Mouse (Mus musculus) thymus, postnatal 14 days (tissue): ENCODE measurements around the gene Frmd4a.

Experiments
- DNase-seq: peaks from one replicate; pipeline ENCODE4 v3.0.0; 2021

Frmd4a gene

GRCm38 (mm10) chr2:4400771-4401596, 383.5 kb downstream of the Frmd4a start:
- peak; percentile 22 for DNase-seq

- no peak for DNase-seq
Observed at GRCm38 (mm10) chr2:4401597-4402581, 384.4 kb downstream of the Frmd4a start.

GRCm38 (mm10) chr2:4406977-4407376, 389.5 kb downstream of the Frmd4a start:
- DNase-seq = no peak

GRCm38 (mm10) chr2:4409810-4410433, 392.4 kb downstream of the Frmd4a start:
- DNase-seq = no peak

- no peak for DNase-seq
Observed at GRCm38 (mm10) chr2:4412870-4413595, 395.5 kb downstream of the Frmd4a start.

- DNase-seq = no peak
Observed at GRCm38 (mm10) chr2:4413596-4414335, 396.2 kb downstream of the Frmd4a start.

GRCm38 (mm10) chr2:4420679-4421312, 403.3 kb downstream of the Frmd4a start:
- DNase-seq = no peak

GRCm38 (mm10) chr2:4421757-4422156, 404.2 kb downstream of the Frmd4a start:
- no peak for DNase-seq

GRCm38 (mm10) chr2:4423896-4424295, 406.4 kb downstream of the Frmd4a start:
- no peak for DNase-seq

- DNase-seq = no peak
Observed at GRCm38 (mm10) chr2:4428407-4428855, 410.9 kb downstream of the Frmd4a start.

GRCm38 (mm10) chr2:4433119-4433518, 415.6 kb downstream of the Frmd4a start:
- DNase-seq = no peak

- no peak for DNase-seq
Observed at GRCm38 (mm10) chr2:4435051-4435450, 417.5 kb downstream of the Frmd4a start.

- no peak for DNase-seq
Observed at GRCm38 (mm10) chr2:4436361-4437231, 419.1 kb downstream of the Frmd4a start.

- DNase-seq = no peak
Observed at GRCm38 (mm10) chr2:4438739-4439138, 421.2 kb downstream of the Frmd4a start.

- DNase-seq = no peak
Observed at GRCm38 (mm10) chr2:4439909-4440308, 422.4 kb downstream of the Frmd4a start.

GRCm38 (mm10) chr2:4441840-4442239, 424.3 kb downstream of the Frmd4a start:
- no peak for DNase-seq

GRCm38 (mm10) chr2:4444740-4445139, 427.2 kb downstream of the Frmd4a start:
- DNase-seq = no peak

GRCm38 (mm10) chr2:4445629-4446400, 428.3 kb downstream of the Frmd4a start:
- DNase-seq = no peak

GRCm38 (mm10) chr2:4449860-4450480, 432.5 kb downstream of the Frmd4a start:
- no peak for DNase-seq
